Mouse (Mus musculus) thymus, postnatal 25 days (tissue): ENCODE measurements around the gene Pla2g4a.

Experiments used
- DNase-seq: peaks from one replicate; pipeline ENCODE4 v3.0.0; 2022

Pla2g4a gene

GRCm38 (mm10) chr1:149846655-149847054, 114.4 kb downstream of the Pla2g4a start:
- DNase-seq, result no peak

GRCm38 (mm10) chr1:149841845-149842244, 119.2 kb downstream of the Pla2g4a start:
- no peak for DNase-seq

- DNase-seq, result no peak
These were observed 120.1 kb downstream of the Pla2g4a start for GRCm38 (mm10) chr1:149840961-149841416.

- no peak for DNase-seq
These were observed 120.7 kb downstream of the Pla2g4a start for GRCm38 (mm10) chr1:149840312-149840930.

GRCm38 (mm10) chr1:149836496-149836895, 124.6 kb downstream of the Pla2g4a start:
- DNase-seq, result no peak

- no peak for DNase-seq
These were observed 127.2 kb downstream of the Pla2g4a start for GRCm38 (mm10) chr1:149833876-149834275.

GRCm38 (mm10) chr1:149832952-149833351, 128.1 kb downstream of the Pla2g4a start:
- no peak for DNase-seq

- DNase-seq, result no peak
These were observed 128.6 kb downstream of the Pla2g4a start for GRCm38 (mm10) chr1:149832514-149832913.

GRCm38 (mm10) chr1:149831100-149831499, 130.0 kb downstream of the Pla2g4a start:
- no peak for DNase-seq

GRCm38 (mm10) chr1:149813616-149814345, 147.3 kb downstream of the Pla2g4a start:
- DNase-seq, result no peak

GRCm38 (mm10) chr1:149809527-149809926, 151.6 kb downstream of the Pla2g4a start:
- no peak for DNase-seq
